Mouse (Mus musculus) intestine, embryonic 16.5 days (tissue): ENCODE results near the gene Slc39a3. TPM values are rescaled to one million over a fixed set of nuclear protein-coding genes. Genes with fewer than 3 reads are reported as not detected.
"Not testable (repeated sequence)": the region's sequence is repeated elsewhere in the genome, so short reads cannot be mapped to it uniquely, and the experiment has no call there.

Source experiments
- ATAC-seq: fragments of 200-750 bp; cut with Nextera tagmentation; 2 replicates; pipeline ENCODE4 v1.8.0; 2017; ENCODE audit warnings: moderate TSS enrichment, moderate library complexity
- H3K27ac ChIP-seq: fragments of 300-500 bp; sonication (generic); 2 replicates; pipeline ENCODE4 v1.5.1; 2014; ENCODE audit warnings: mild to moderate bottlenecking, low read length
- H3K27me3 ChIP-seq: fragments of 300-500 bp; sonication (generic); replicated peaks from 2 replicates; pipeline ENCODE4 v1.6.1; 2014; ENCODE audit warnings: low read length, control low read depth, mixed read lengths; ENCODE audit not compliant: control insufficient read depth, insufficient read depth
- H3K36me3 ChIP-seq: fragments of 300-500 bp; sonication (generic); 2 replicates; pipeline ENCODE4 v1.6.1; 2014; ENCODE audit warnings: low read length, control low read depth; ENCODE audit not compliant: control insufficient read depth, insufficient read depth
- H3K4me1 ChIP-seq: fragments of 300-500 bp; sonication (generic); 2 replicates; pipeline ENCODE4 v1.6.1; 2014; ENCODE audit warnings: low read length, control low read depth, mixed read lengths; ENCODE audit not compliant: control insufficient read depth, insufficient read depth
- H3K4me2 ChIP-seq: fragments of 300-500 bp; sonication (generic); 2 replicates; pipeline ENCODE4 v1.6.1; 2014; ENCODE audit warnings: low read depth, low read length, control low read depth
- H3K4me3 ChIP-seq: fragments of 300-500 bp; sonication (generic); 2 replicates; pipeline ENCODE4 v1.5.1; 2014; ENCODE audit warnings: mild to moderate bottlenecking, low read length
- H3K9ac ChIP-seq: fragments of 300-500 bp; sonication (generic); 2 replicates; pipeline ENCODE4 v1.6.1; 2014; ENCODE audit warnings: low read depth, low read length
- H3K9me3 ChIP-seq: fragments of 300-500 bp; sonication (generic); 2 replicates; pipeline ENCODE4 v1.6.1; 2016; ENCODE audit warnings: low read length, control low read depth; ENCODE audit not compliant: control insufficient read depth
- WGBS: fragments of 180-500 bp; shearing (Covaris S2); extraction: QIAGEN DNeasy Blood & Tissue Kit; methylation state at CpG from one replicate; pipeline ENCODE4 v1.1.7; 2014; 5-methylcytosine and 5-hydroxymethylcytosine counted together
- polyA plus RNA-seq: library from polyadenylated mRNA; unstranded; fragments of >200 nt; fragmentation: Nextera tagmentation; extraction: Ambion mirVana; gene quantifications from 2 replicates; pipeline ENCODE4 v1.2.1, GENCODE M21; 2015

Gene Slc39a3
- polyA plus RNA-seq, 1 experiment from 2014 or later: 18.9 TPM

DNA sequence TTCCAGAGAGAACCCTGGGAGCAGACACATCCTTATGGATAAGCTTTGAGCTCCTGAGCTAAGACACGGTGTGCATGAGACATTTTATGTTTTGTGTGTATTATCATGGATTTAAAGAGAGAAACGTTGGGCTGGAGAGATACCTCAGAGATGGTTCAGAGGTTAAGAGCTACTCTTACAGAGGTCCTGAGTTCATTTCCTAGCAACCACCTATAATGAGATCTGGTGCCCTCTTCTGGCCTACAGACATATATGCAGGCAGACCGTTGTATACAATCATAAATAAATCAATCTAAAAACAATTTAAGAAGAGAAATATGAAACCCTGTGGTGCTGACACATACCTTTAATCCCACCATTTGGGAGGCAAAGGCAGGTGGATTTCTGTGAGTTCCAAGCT is 46.2 kb downstream of the Slc39a3 start:
- Histone ChIP-seq H3K9ac (no peak overlapping the region), H3K4me3 (no peak overlapping the region), H3K27ac (no peak overlapping the region), H3K9me3 (no peaks in the 10 kb centered on the region), H3K27me3 (0 out of 2 replicates have a peak, but pooled peaks cover 3% of the 10 kb centered on the region), H3K36me3 (no peaks in the 10 kb centered on the region), H3K4me1 (peaks cover 13% of the 10 kb centered on the region), H3K4me2 (no peak overlapping the region)
- 8% methylated on average over 3 of the region's 3 CpGs for WGBS
- no peak for ATAC-seq

DNA sequence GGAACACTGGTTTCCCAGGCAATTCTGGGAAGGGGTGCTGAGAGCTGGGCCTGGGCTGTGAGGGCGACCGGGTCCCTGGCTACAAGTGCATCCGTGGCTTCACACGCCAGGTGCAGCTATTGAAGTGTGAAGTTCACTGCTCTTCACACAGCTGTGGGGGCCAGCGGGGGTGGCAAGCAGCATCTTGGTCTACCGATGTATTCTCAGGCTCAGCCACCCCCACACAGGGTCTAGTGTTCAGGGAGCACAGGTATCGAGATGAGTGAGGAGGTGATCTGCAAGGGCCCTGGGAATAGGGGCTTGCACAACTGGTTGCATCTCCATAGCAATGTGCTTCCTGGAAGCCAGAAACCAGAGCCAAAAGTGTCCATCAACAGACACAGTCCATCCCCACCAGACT is 46.8 kb downstream of the Slc39a3 start:
- ATAC-seq: no peak
- Histone ChIP-seq H3K9me3 (no peaks in the 10 kb centered on the region), H3K27ac (no peak overlapping the region), H3K4me1 (peaks cover 19% of the 10 kb centered on the region), H3K4me3 (no peak overlapping the region), H3K4me2 (no peak overlapping the region), H3K27me3 (0 out of 2 replicates have a peak, but pooled peaks cover 5% of the 10 kb centered on the region), H3K36me3 (no peaks in the 10 kb centered on the region), H3K9ac (no peak overlapping the region)
- 77% methylated on average over 7 of the region's 7 CpGs for WGBS

DNA sequence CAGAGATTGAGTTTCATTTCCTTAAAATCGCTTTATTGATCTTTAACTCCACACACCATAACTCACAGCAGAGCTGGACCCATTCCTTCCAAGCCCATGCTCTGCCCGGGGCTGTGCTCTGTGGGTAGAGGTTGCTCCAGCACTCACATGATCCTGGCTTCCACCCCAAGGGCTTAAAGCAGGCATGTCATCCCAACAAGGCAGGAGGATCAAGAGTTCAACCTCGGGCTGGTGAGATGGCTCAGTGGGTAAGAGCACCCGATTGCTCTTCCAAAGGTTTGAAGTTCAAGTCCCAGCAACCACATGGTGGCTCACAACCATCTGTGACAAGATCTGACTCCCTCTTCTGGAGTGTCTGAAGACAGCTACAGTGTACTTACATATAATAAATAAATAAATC is 47.4 kb downstream of the Slc39a3 start:
- not testable (repeated sequence) for H3K27ac ChIP-seq, H3K27me3 ChIP-seq, H3K9me3 ChIP-seq, H3K4me3 ChIP-seq, H3K4me2 ChIP-seq, H3K9ac ChIP-seq, ATAC-seq, H3K36me3 ChIP-seq
- WGBS: 57% methylated on average over 4 of the region's 4 CpGs
- peaks cover 18% of the 10 kb centered on the region for H3K4me1 ChIP-seq

DNA sequence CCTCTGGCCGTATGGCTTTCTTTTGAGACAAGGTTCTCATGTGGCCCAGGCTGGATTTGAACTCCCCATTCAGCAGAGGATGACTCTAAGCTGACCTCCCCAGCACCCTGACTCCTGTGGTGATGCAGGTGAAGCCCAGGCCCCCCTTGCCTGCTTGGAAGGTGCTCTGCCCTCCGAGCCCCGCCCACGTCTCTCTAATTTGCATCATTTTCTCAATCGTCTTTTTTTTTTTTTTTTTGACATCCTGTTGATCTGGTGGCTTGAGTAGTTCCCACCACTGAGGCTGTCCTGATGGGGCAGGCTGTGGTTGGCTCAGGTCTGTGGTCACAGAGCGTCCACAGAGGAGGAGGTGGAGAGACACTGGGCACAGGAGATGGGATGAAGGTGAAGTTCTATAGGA is 47.8 kb downstream of the Slc39a3 start:
- no peak for ATAC-seq
- Histone ChIP-seq H3K9me3 (no peaks in the 10 kb centered on the region), H3K4me2 (no peak overlapping the region), H3K36me3 (no peaks in the 10 kb centered on the region), H3K27me3 (0 out of 2 replicates have a peak, but pooled peaks cover 2% of the 10 kb centered on the region), H3K9ac (no peak overlapping the region), H3K4me1 (peaks cover 18% of the 10 kb centered on the region), H3K27ac (no peak overlapping the region), H3K4me3 (no peak overlapping the region)
- WGBS: 72% methylated on average over 6 of the region's 6 CpGs

DNA sequence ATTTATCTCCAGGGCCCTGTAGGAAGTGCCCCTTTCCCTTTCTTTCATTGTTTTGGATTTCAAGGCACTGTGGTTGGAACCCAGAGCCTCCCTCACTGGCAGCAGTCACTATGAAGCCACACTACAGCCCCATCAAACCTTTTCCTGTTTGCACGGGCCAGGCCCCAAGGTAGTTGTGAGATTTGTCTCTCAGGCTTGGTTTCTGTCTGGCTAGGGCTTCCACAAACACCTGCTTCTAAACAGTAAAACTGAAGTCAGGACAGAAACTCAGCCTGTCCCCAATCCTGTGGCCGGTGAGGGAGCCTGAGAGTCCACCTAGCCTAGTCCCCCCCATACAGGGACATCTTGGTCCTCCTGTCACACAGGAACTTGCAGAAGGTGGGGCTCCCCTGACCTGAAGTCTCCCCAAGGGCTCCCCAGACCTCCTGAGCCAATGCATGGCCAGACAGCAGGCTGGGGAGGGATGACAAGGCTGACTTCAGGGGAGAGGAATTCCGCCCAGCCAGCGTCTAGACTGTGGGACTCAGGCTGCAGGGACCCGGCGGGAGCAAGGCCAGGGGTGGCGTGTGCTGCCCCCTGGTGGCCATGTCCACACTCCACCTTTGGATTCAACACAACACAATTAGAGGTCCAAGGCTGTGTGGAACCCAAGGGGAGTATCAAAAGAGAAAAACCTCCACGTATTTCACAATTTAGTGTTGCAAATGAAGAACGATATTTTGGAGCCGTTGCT is 49.4 kb downstream of the Slc39a3 start:
- peak; percentile 83 for ATAC-seq
- Histone ChIP-seq H3K27me3 (0 out of 2 replicates have a peak, but pooled peaks cover 4% of the 10 kb centered on the region), H3K36me3 (no peaks in the 10 kb centered on the region), H3K4me2 (no peak overlapping the region), H3K27ac (0 out of 2 replicates have a peak overlapping the region, but pooled peaks have one; percentile 27), H3K4me1 (peaks cover 19% of the 10 kb centered on the region), H3K9me3 (no peaks in the 10 kb centered on the region), H3K4me3 (no peak overlapping the region), H3K9ac (peak overlapping the region; percentile 34; the same call in 1 of the 2 replicates)
- WGBS: 11% methylated on average over 10 of the region's 10 CpGs

DNA sequence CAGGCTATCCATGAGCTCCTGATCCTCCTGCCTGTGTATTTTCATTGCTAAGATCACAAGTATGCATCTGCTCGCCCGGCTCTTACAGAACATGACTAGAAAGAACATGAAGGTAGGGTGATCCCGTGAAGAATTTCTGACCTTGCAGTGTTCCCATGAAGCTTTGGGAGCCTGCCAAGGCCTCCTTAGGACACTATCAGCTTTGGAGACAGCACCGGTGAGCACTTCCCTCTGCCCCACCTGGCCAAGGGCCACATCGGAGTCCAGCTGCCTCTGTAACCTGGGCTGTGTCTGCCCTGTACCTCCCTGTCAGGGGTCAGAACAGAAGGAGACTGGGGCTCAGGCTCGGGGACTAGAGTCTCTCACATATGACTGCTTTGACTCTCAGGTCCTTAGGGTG is 50.5 kb downstream of the Slc39a3 start:
- no peak for ATAC-seq
- 0 out of 2 replicates have a peak, but pooled peaks cover 4% of the 10 kb centered on the region for H3K27me3 ChIP-seq
- H3K4me3 ChIP-seq: no peak overlapping the region
- H3K4me1 ChIP-seq: peaks cover 27% of the 10 kb centered on the region
- H3K4me2 ChIP-seq: no peak overlapping the region
- 69% methylated on average over 6 of the region's 6 CpGs for WGBS
- H3K9me3 ChIP-seq: no peaks in the 10 kb centered on the region
- H3K36me3 ChIP-seq: no peaks in the 10 kb centered on the region
- H3K27ac ChIP-seq: peak overlapping the region; percentile 33; the same call in 1 of the 2 replicates
- 0 out of 2 replicates have a peak overlapping the region, but pooled peaks have one; percentile 14 for H3K9ac ChIP-seq

GRCm38 (mm10) chr10:80985970-80986701 is 51.1 kb downstream of the Slc39a3 start:
- no peaks in the 10 kb centered on the region for H3K9me3 ChIP-seq
- H3K4me2 ChIP-seq: peak overlapping the region; percentile 79
- H3K4me1 ChIP-seq: peaks cover 27% of the 10 kb centered on the region
- no peak for ATAC-seq
- H3K9ac ChIP-seq: peak overlapping the region; percentile 67
- H3K36me3 ChIP-seq: no peaks in the 10 kb centered on the region
- peak overlapping the region; percentile 44 for H3K4me3 ChIP-seq
- WGBS: 33% methylated on average over 13 of the region's 13 CpGs
- 0 out of 2 replicates have a peak, but pooled peaks cover 4% of the 10 kb centered on the region for H3K27me3 ChIP-seq
- H3K27ac ChIP-seq: no peak overlapping the region

- 0 out of 2 replicates have a peak, but pooled peaks cover 4% of the 10 kb centered on the region for H3K27me3 ChIP-seq
Observed at GRCm38 (mm10) chr10:80985241-80985969, 51.8 kb downstream of the Slc39a3 start.

DNA sequence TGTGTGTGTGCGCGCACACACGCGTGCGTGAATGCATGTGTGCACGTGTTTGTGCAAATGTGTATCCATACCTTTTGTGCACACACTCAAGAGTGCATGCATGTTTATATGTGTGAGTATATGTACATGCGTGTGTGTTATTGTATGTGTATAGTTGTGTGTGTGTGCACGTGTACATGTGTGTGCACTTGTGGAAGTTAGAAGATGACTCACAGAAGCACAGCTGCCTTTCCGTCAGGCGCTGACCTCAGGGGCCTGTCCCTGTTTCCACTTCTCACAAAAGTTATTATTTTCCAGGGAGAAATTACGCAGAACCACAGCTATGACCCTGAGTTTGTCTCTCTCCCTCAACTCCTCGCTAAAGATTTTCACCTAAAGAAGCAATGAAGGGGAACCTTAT is 53.0 kb downstream of the Slc39a3 start:
- 89% methylated on average over 12 of the region's 12 CpGs for WGBS
- H3K9me3 ChIP-seq: no peaks in the 10 kb centered on the region
- H3K36me3 ChIP-seq: no peaks in the 10 kb centered on the region
- peaks cover 27% of the 10 kb centered on the region for H3K4me1 ChIP-seq
- no peak for ATAC-seq
- H3K4me2 ChIP-seq: no peak overlapping the region
- H3K27ac ChIP-seq: no peak overlapping the region
- no peak overlapping the region for H3K4me3 ChIP-seq
- 0 out of 2 replicates have a peak, but pooled peaks cover 4% of the 10 kb centered on the region for H3K27me3 ChIP-seq
- H3K9ac ChIP-seq: no peak overlapping the region

More at GRCm38 (mm10) chr10:80985241-80985969, 51.8 kb downstream of the Slc39a3 start:
- Histone ChIP-seq H3K9ac (peak overlapping the region; percentile 67), H3K27ac (no peak overlapping the region), H3K4me2 (peak overlapping the region; percentile 79), H3K9me3 (no peaks in the 10 kb centered on the region), H3K36me3 (no peaks in the 10 kb centered on the region), H3K4me3 (peak overlapping the region; percentile 44), H3K4me1 (peaks cover 27% of the 10 kb centered on the region)
- peak; percentile 18 for ATAC-seq
- 10% methylated on average over 37 of the region's 37 CpGs for WGBS
